Mouse (Mus musculus) intestine, postnatal 0 days (tissue): Measurements from ENCODE around the gene Tnfaip3. TPM values are rescaled to one million over a fixed set of nuclear protein-coding genes. Genes with fewer than 3 reads are reported as not detected.

Experiments used
- ATAC-seq: fragments of 200-750 bp; cut with Nextera tagmentation; 2 replicates; pipeline ENCODE4 v1.8.0; 2017; ENCODE audit warnings: mild to moderate bottlenecking, moderate TSS enrichment, moderate library complexity
- H3K27ac ChIP-seq: fragments of 300-500 bp; sonication (generic); 2 replicates; pipeline ENCODE4 v1.5.1; 2014; ENCODE audit warnings: mild to moderate bottlenecking, low read depth, low read length, moderate library complexity
- H3K27me3 ChIP-seq: fragments of 300-500 bp; sonication (generic); replicated peaks from 2 replicates; pipeline ENCODE4 v1.6.1; 2014; ENCODE audit warnings: low read length, mixed read lengths; ENCODE audit not compliant: control insufficient read depth, insufficient read depth
- H3K36me3 ChIP-seq: fragments of 300-500 bp; sonication (generic); 2 replicates; pipeline ENCODE4 v1.6.1; 2014; ENCODE audit warnings: mild to moderate bottlenecking, moderate library complexity; ENCODE audit not compliant: control insufficient read depth, insufficient read depth
- H3K4me1 ChIP-seq: fragments of 300-500 bp; sonication (generic); replicated peaks from 2 replicates; pipeline ENCODE4 v1.6.1; 2014; ENCODE audit warnings: antibody characterized with exemption, low read length, mixed read lengths; ENCODE audit not compliant: control insufficient read depth, insufficient read depth
- H3K4me2 ChIP-seq: fragments of 300-500 bp; sonication (generic); replicated peaks from 2 replicates; pipeline ENCODE4 v1.6.1; 2014; ENCODE audit warnings: low read depth, mild to moderate bottlenecking, moderate library complexity
- H3K4me3 ChIP-seq: fragments of 300-500 bp; sonication (generic); 2 replicates; pipeline ENCODE4 v1.5.1; 2014; ENCODE audit warnings: low read depth, low read length
- H3K9ac ChIP-seq: fragments of 300-500 bp; sonication (generic); 2 replicates; pipeline ENCODE4 v1.6.1; 2014; ENCODE audit warnings: mild to moderate bottlenecking, low read depth, low read length
- H3K9me3 ChIP-seq: fragments of 300-500 bp; sonication (generic); 2 replicates; pipeline ENCODE4 v1.6.1; 2016; ENCODE audit warnings: mixed run types; ENCODE audit not compliant: control insufficient read depth
- CTCF ChIP-seq: sonication (generic); IDR thresholded peaks from 2 replicates; pipeline ENCODE4 v1.5.1; 2016; ENCODE audit warnings: low read depth, mild to moderate bottlenecking, control low read depth, antibody characterized with exemption, moderate library complexity
- WGBS: fragments of 180-500 bp; shearing (Covaris S2); extraction: QIAGEN DNeasy Blood & Tissue Kit; methylation state at CpG from one replicate; pipeline ENCODE4 v1.1.7; 2014; 5-methylcytosine and 5-hydroxymethylcytosine counted together
- polyA plus RNA-seq: library from polyadenylated mRNA; unstranded; fragments of >200 nt; fragmentation: Nextera tagmentation; extraction: Ambion mirVana; gene quantifications from 2 replicates; pipeline ENCODE4 v1.2.1, GENCODE M21; 2015

The Tnfaip3 gene
- polyA plus RNA-seq, 1 experiment from 2014 or later, result 3.7 TPM

- no peak overlapping the region for H3K4me3 ChIP-seq
- no peak for TF ChIP-seq CTCF
- no peak for ATAC-seq
- H3K4me1 ChIP-seq, result no peaks in the 10 kb centered on the region
- H3K4me2 ChIP-seq, result no peak overlapping the region
- H3K9me3 ChIP-seq, result no peaks in the 10 kb centered on the region
- no peak overlapping the region for H3K9ac ChIP-seq
- no peaks in the 10 kb centered on the region for H3K36me3 ChIP-seq
- no peaks in the 10 kb centered on the region for H3K27me3 ChIP-seq
- WGBS, result 55% methylated on average over 5 of the region's 5 CpGs
- H3K27ac ChIP-seq, result peak overlapping the region; percentile 42
These were observed 8.3 kb upstream of the Tnfaip3 start for GRCm38 (mm10) chr10:19023622-19024326.

GRCm38 (mm10) chr10:19022272-19022671, 6.8 kb upstream of the Tnfaip3 start:
- Histone ChIP-seq H3K36me3 (no peaks in the 10 kb centered on the region), H3K27ac (no peak overlapping the region), H3K4me2 (no peak overlapping the region), H3K9me3 (no peaks in the 10 kb centered on the region), H3K4me3 (no peak overlapping the region), H3K9ac (no peak overlapping the region), H3K4me1 (no peaks in the 10 kb centered on the region), H3K27me3 (no peaks in the 10 kb centered on the region)
- ATAC-seq, result no peak
- 88% methylated on average over 1 of the region's 1 CpGs for WGBS
- TF ChIP-seq CTCF, result no peak

DNA sequence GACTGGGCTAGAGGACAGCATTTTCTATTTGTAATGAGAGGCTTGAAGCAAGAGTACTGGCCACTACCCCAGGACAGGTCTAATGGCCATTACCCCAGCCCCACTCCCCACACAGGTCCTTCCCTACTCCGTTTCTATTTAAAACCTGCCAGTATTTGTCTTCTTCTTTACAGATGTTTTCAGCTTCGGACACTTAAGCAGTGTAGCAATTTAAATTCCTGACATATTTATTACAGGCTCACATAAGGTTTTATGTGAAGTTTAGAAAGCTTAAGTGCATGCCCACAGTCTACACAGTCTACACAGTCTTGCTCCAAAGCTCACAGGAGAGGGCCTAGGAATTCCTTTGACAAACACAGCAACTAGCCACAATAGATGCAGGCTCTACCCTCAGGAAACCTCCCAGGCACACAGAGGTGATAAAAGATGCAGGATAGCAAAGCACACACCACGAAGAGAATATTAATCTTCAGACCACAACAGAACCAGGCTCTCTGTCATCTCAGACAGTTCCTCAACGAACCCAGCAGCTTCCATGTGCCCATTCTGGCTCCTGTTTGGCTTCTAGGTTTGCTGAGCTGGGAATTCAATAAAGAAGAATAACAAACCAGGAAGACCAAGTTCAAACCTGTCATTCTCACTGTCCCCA, 1.5 kb upstream of the Tnfaip3 start:
- Histone ChIP-seq H3K4me1 (0 out of 2 replicates have a peak, but pooled peaks cover 3% of the 10 kb centered on the region), H3K9me3 (no peaks in the 10 kb centered on the region), H3K9ac (no peak overlapping the region), H3K4me3 (no peak overlapping the region), H3K27ac (no peak overlapping the region), H3K27me3 (no peaks in the 10 kb centered on the region), H3K4me2 (no peak overlapping the region), H3K36me3 (no peaks in the 10 kb centered on the region)
- WGBS, result 48% methylated on average over 4 of the region's 4 CpGs
- TF ChIP-seq CTCF, result no peak
- no peak for ATAC-seq

- Histone ChIP-seq H3K4me2 (peak overlapping the region; percentile 84), H3K9ac (peak overlapping the region; percentile 91), H3K4me3 (peak overlapping the region; percentile 86), H3K27ac (peak overlapping the region; percentile 94), H3K36me3 (no peaks in the 10 kb centered on the region), H3K9me3 (no peaks in the 10 kb centered on the region), H3K4me1 (0 out of 2 replicates have a peak, but pooled peaks cover 3% of the 10 kb centered on the region), H3K27me3 (no peaks in the 10 kb centered on the region)
- WGBS, result 1% methylated on average over 43 of the region's 43 CpGs
- TF ChIP-seq CTCF, result peak; percentile 38
- peak; percentile 71 for ATAC-seq
These were observed 838 bp downstream of the Tnfaip3 start for GRCm38 (mm10) chr10:19014381-19015256.

GRCm38 (mm10) chr10:19013351-19013750, 2.1 kb downstream of the Tnfaip3 start:
- H3K4me2 ChIP-seq, result peak overlapping the region; percentile 84
- no peak overlapping the region for H3K27ac ChIP-seq
- no peak overlapping the region for H3K9ac ChIP-seq
- ATAC-seq, result no peak
- 0 out of 2 replicates have a peak, but pooled peaks cover 2% of the 10 kb centered on the region for H3K36me3 ChIP-seq
- H3K4me3 ChIP-seq, result peak overlapping the region; percentile 86; the same call in 1 of the 2 replicates
- peaks cover 3% of the 10 kb centered on the region; the same call in 1 of the 2 replicates for H3K4me1 ChIP-seq
- no peak for TF ChIP-seq CTCF
- no peaks in the 10 kb centered on the region for H3K9me3 ChIP-seq
- WGBS, result 74% methylated on average over 3 of the region's 3 CpGs
- H3K27me3 ChIP-seq, result no peaks in the 10 kb centered on the region

DNA sequence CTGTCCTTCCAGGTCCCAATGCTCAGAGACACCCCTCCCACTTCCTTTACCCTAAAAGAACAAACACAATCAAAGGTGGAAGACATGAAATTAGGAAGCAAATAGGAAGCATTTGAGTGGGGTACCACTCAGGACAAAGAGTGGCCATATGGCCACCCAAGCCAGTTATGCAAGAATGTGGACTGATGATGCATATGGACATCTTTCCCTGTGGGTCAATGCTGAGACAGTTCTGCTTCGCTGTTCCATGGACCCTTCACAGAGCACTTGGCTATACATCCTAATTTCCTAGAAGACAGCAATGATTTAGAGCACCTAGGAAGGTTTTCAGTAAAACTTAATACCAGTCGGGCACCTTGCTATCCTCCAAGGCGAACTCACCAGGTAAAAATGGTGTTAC, 2.8 kb downstream of the Tnfaip3 start:
- H3K27me3 ChIP-seq, result no peaks in the 10 kb centered on the region
- H3K27ac ChIP-seq, result no peak overlapping the region
- H3K4me1 ChIP-seq, result peaks cover 4% of the 10 kb centered on the region; the same call in 1 of the 2 replicates
- H3K9ac ChIP-seq, result no peak overlapping the region
- H3K4me2 ChIP-seq, result no peak overlapping the region
- 92% methylated on average over 3 of the region's 3 CpGs for WGBS
- H3K4me3 ChIP-seq, result no peak overlapping the region
- H3K36me3 ChIP-seq, result 0 out of 2 replicates have a peak, but pooled peaks cover 7% of the 10 kb centered on the region
- H3K9me3 ChIP-seq, result no peaks in the 10 kb centered on the region
- no peak for ATAC-seq
- TF ChIP-seq CTCF, result no peak
